Mouse (Mus musculus) heart, adult 2 months (tissue): ENCODE measurements around the gene Kcnj1. TPM values are rescaled to one million over a fixed set of nuclear protein-coding genes. Genes with fewer than 3 reads are reported as not detected.
A peak's percentile ranks its signal among the peaks of the same experiment; 100 is the strongest.

Experiments
- DNase-seq, 2 experiments: peaks; one replicate each; pipeline ENCODE4 v3.0.0; 2021
- H3K27ac ChIP-seq: fragments of 200-600 bp; 2 replicates; pipeline ENCODE4 v1.8.1; 2022
- H3K27me3 ChIP-seq: fragments of 200-500 bp; 2 replicates; pipeline ENCODE4 v1.6.1; 2012; ENCODE audit warnings: mild to moderate bottlenecking, low read length, inconsistent platforms, mixed read lengths; ENCODE audit not compliant: control insufficient read depth, insufficient read depth
- H3K36me3 ChIP-seq: fragments of 200-500 bp; 2 replicates; pipeline ENCODE4 v1.6.1; 2012; ENCODE audit warnings: low read length, inconsistent platforms; ENCODE audit not compliant: control insufficient read depth, insufficient read depth
- H3K4me1 ChIP-seq: fragments of 200-500 bp; 2 replicates; pipeline ENCODE4 v1.6.1; 2011; ENCODE audit warnings: low read length; ENCODE audit not compliant: control insufficient read depth, insufficient read depth
- H3K4me3 ChIP-seq: fragments of 200-600 bp; 2 replicates; pipeline ENCODE4 v1.8.1; 2022
- H3K79me2 ChIP-seq: fragments of 200-500 bp; replicated peaks from 2 replicates; pipeline ENCODE4 v1.6.1; 2012; ENCODE audit warnings: mild to moderate bottlenecking, inconsistent platforms, low read length, moderate library complexity, mixed read lengths; ENCODE audit not compliant: control insufficient read depth, insufficient read depth
- H3K9ac ChIP-seq: fragments of 200-500 bp; 2 replicates; pipeline ENCODE4 v1.6.1; 2012; ENCODE audit warnings: low read depth, mild to moderate bottlenecking, control low read depth, inconsistent platforms, low read length, mixed read lengths
- CTCF ChIP-seq: fragments of 200-600 bp; IDR thresholded peaks from 2 replicates; pipeline ENCODE4 v1.8.1; 2022; ENCODE audit warnings: antibody characterized with exemption, mild to moderate bottlenecking, moderate library complexity
- EP300 ChIP-seq: fragments of 200-500 bp; IDR thresholded peaks from 2 replicates; pipeline ENCODE4 v1.6.1; 2011; ENCODE audit warnings: low read depth, low read length, control low read depth; ENCODE audit not compliant: insufficient read depth
- POLR2A ChIP-seq: fragments of 200-500 bp; IDR thresholded peaks from 2 replicates; pipeline ENCODE4 v1.6.1; 2011; ENCODE audit warnings: mild to moderate bottlenecking, low read depth, low read length, control low read depth; ENCODE audit not compliant: insufficient read depth
- WGBS: fragments of 180-500 bp; shearing (Covaris S2); methylation state at CpG from one replicate; pipeline ENCODE4 v1.1.7; 2018; 5-methylcytosine and 5-hydroxymethylcytosine counted together
- intact Hi-C: fragments of 180-260 bp; cut with DNase I; formaldehyde crosslinking; loops from one replicate; pipeline ENCODE4 v1.15.1; 2025
- polyA plus RNA-seq: library from polyadenylated mRNA; depleted of rRNA; stranded (reverse); fragments of >200 nt; gene quantifications from 2 replicates; pipeline ENCODE4 v1.2.3, GENCODE M21; 2012
- total RNA-seq, 2 experiments: library from RNA; stranded (reverse); gene quantifications; 2 replicates each; pipeline ENCODE4 v1.2.3; 2021

Gene Kcnj1
- total and polyA plus RNA-seq, 3 experiments, result not detected

DNA sequence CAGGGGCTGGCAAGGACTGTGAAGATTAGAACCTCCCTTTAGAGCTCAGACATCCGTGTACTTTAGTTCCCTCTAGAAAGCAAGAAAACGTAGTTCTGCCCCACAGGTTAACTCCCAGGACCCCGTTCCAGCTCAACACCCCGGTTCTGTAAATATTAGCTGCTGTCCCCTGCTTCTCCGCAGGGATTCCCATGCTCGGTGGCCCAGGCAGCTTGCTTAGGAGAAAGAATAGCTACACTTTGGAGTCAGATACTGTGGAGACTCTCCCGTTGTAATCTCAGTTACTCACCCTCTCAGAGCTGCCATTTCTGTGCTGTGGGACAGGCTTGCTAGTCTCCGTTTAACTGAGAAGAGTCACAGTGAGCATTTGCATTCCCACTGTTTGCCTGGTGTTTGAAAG lies 29.4 kb upstream of the Kcnj1 start:
- WGBS, result 44% methylated on average over 8 of the region's 8 CpGs
- peak overlapping the region; percentile 51 for H3K9ac ChIP-seq

DNA sequence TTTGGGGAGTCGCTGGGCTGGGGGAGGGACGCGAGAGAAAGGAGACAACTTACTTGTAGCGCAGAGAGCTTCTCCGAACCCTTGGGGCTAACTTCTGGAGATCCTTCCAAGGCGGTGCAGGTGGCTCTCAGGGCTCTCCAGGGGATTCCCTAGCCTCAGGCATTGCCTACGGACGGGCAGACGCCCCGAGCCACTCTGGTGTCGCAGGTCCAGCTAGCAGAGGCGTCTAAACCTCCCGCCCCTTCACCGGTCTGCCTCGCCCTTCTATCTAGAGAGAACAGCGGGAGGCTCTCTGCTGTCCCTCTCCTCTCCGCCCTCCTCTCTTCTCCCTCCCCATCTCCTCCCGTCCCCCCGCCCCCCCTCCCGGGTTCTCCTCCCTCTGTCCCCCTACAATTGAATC lies 28.2 kb upstream of the Kcnj1 start, which contains the start of gene Kcnj5:
Gene Kcnj5, minus strand, starts transcription at position 300 of the 400 bp plus-strand sequence.
- intact Hi-C loops, result loop anchor here (10.0 kb wide), 1 partner anchor 399 kb away; no protein-coding TSS in a partner anchor
- H3K4me3 ChIP-seq, result peak within 1 kb of the TSS; percentile 47
- 3% methylated on average over 19 of the region's 20 CpGs for WGBS

More for the DNA sequence above, 29.4 kb upstream of the Kcnj1 start:
- H3K4me3 ChIP-seq, result peak overlapping the region; percentile 47
- H3K27me3 ChIP-seq, result peaks cover 2% of the 10 kb centered on the region
- H3K79me2 ChIP-seq, result no peaks in the 10 kb centered on the region
- no peak for DNase-seq
- no peaks in the 10 kb centered on the region for H3K36me3 ChIP-seq
- TF ChIP-seq EP300, result no peak
- TF ChIP-seq POLR2A, result no peak
- TF ChIP-seq CTCF, result no peak
- H3K4me1 ChIP-seq, result peaks cover 1% of the 10 kb centered on the region; the same call in 1 of the 2 replicates
- intact Hi-C loops, result loop anchor here (10.0 kb wide), 1 partner anchor 398 kb away; no protein-coding TSS in a partner anchor
- peak overlapping the region; percentile 75 for H3K27ac ChIP-seq

DNA sequence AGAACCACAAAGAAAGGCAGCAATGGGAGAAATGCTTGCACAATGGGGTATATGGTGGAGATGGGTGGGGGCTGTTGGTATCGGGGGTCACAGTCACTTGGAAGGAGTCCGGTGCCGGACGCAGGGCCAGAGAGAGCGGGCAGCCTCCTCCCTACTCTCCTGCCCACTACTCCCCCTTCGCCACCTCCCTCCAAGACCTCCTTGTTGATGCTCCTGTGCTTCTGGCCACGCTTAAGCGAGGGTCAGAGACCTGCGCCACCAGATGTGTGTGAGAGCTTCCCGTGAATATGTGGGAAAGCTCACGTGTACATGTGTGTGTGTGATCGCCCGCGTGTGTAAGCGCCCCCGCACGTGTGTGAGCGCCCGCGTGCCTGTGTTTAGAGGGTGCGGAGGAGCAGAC lies 27.8 kb upstream of the Kcnj1 start:
- TF ChIP-seq POLR2A, result no peak
- TF ChIP-seq EP300, result no peak
- no peak for TF ChIP-seq CTCF
- H3K27me3 ChIP-seq, result peaks cover 2% of the 10 kb centered on the region
- WGBS, result 11% methylated on average over 21 of the region's 21 CpGs
- no peaks in the 10 kb centered on the region for H3K79me2 ChIP-seq
- no peak for DNase-seq
- no peaks in the 10 kb centered on the region for H3K36me3 ChIP-seq
- no peaks in the 10 kb centered on the region for H3K4me1 ChIP-seq
- H3K4me3 ChIP-seq, result peak overlapping the region; percentile 47
- no peak overlapping the region; the same call in 1 of the 2 replicates for H3K27ac ChIP-seq
- intact Hi-C loops, result loop anchor here (10.0 kb wide), 1 partner anchor 400 kb away; no protein-coding TSS in a partner anchor
- peak overlapping the region; percentile 18; the same call in 1 of the 2 replicates for H3K9ac ChIP-seq

More for the DNA sequence above, 28.2 kb upstream of the Kcnj1 start, which contains the start of gene Kcnj5:
- DNase-seq, result peak; percentile 20 to 43
- H3K36me3 ChIP-seq, result no peaks in the 10 kb centered on the region
- H3K27ac ChIP-seq, result peak within 1 kb of the TSS; percentile 75
- no peaks in the 10 kb centered on the region for H3K4me1 ChIP-seq
- peaks cover 2% of the 10 kb centered on the region for H3K27me3 ChIP-seq
- TF ChIP-seq CTCF (no peak), EP300 (no peak), POLR2A (peak; percentile 44; the same call in 1 of the 2 replicates)
- H3K9ac ChIP-seq, result peak within 1 kb of the TSS; percentile 60
- H3K79me2 ChIP-seq, result no peaks in the 10 kb centered on the region

DNA sequence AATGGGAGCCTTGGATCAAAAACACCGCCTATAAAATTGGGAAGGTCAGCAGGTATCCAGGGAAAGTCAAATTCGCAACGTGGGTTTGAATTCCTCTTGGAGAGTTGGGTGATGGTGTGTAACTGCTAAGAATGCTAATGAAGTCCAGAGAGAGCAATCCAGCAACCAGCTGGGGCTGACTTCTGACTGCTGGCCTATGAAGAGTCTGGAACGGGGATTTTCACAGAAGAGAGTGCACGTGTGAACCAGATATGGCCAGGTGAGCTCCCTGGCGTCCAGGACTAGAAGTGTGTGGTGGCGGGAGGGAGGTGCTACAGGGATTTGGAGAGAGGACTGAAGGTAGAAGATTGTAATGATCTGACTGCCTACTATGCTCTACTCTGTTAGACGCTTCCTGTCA lies 24.2 kb upstream of the Kcnj1 start:
- intact Hi-C loops, result loop anchor here (10.0 kb wide), 1 partner anchor 403 kb away; no protein-coding TSS in a partner anchor
- Histone ChIP-seq H3K9ac (no peak overlapping the region), H3K4me1 (no peaks in the 10 kb centered on the region; the same call in 1 of the 2 replicates), H3K36me3 (no peaks in the 10 kb centered on the region), H3K4me3 (no peak overlapping the region), H3K27ac (no peak overlapping the region), H3K79me2 (no peaks in the 10 kb centered on the region), H3K27me3 (peaks cover 2% of the 10 kb centered on the region)
- no peak for TF ChIP-seq CTCF
- no peak for TF ChIP-seq EP300
- no peak for TF ChIP-seq POLR2A
- no peak for DNase-seq
- WGBS, result 83% methylated on average over 8 of the region's 8 CpGs

DNA sequence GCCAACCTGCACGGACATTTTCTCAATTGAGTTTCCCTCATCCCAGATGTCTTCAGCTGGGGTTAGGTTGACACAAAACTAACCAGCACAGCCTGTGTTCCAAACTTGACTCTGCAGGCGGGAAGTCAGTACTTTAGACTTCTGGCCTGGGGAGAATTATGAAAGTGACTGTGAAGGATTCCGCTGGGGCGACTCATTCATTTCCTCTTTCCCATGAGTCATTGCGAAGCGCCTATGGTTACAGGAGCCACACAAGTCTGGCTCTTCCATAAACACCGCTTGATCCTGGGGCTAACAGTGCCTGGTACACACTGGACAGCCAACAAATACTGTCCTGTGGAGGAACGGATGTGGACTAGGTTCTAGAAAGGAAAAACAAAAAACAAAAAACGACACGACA lies 22.9 kb upstream of the Kcnj1 start:
- H3K4me1 ChIP-seq, result no peaks in the 10 kb centered on the region; the same call in 1 of the 2 replicates
- H3K4me3 ChIP-seq, result no peak overlapping the region
- peaks cover 2% of the 10 kb centered on the region for H3K27me3 ChIP-seq
- no peak for DNase-seq
- H3K79me2 ChIP-seq, result no peaks in the 10 kb centered on the region
- no peak overlapping the region for H3K9ac ChIP-seq
- no peak for TF ChIP-seq CTCF
- no peak for TF ChIP-seq EP300
- no peak for TF ChIP-seq POLR2A
- no peak overlapping the region for H3K27ac ChIP-seq
- H3K36me3 ChIP-seq, result no peaks in the 10 kb centered on the region
- intact Hi-C loops, result loop anchor here (10.0 kb wide), 1 partner anchor 405 kb away; no protein-coding TSS in a partner anchor
- 81% methylated on average over 10 of the region's 10 CpGs for WGBS

DNA sequence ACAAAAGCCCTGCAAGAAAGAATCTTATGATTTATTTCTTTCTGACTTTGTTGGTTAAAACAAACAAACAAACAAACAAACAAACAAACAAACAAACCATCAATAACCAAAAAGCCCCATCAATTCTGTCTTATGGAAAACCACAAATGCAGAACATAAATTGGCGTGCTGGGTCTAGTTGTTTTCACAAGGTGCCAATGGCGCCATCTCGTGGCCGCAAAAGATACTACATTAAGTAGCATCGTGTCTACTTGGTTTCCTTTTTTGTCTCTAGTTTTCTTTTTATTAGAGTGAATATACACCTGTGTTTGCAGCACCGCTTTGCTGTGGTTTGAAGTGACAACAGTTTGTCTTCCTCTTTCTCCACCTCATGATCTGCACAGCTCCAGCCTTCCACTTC lies 22.0 kb upstream of the Kcnj1 start:
- no peaks in the 10 kb centered on the region; the same call in 1 of the 2 replicates for H3K4me1 ChIP-seq
- H3K4me3 ChIP-seq, result no peak overlapping the region
- intact Hi-C loops, result loop anchor here (1.0 kb wide), 1 partner anchor 78 kb away; no protein-coding TSS in a partner anchor
- H3K27me3 ChIP-seq, result no peaks in the 10 kb centered on the region
- H3K79me2 ChIP-seq, result no peaks in the 10 kb centered on the region
- TF ChIP-seq CTCF (peak; percentile 87), POLR2A (no peak), EP300 (0 out of 2 replicates have a peak, but pooled peaks have one; percentile 64)
- no peaks in the 10 kb centered on the region for H3K36me3 ChIP-seq
- no peak overlapping the region for H3K27ac ChIP-seq
- 4% methylated on average over 6 of the region's 6 CpGs for WGBS
- H3K9ac ChIP-seq, result no peak overlapping the region
- DNase-seq, result peak; percentile 64 to 75
